Mouse (Mus musculus): ENCODE measurements at regions not wholly inside any gene's neighbourhood (a gene's known extent, or its start where the extent isn't known, plus 50 kb on each side); places are given as distances from the start of the nearest gene placed in this dataset.

DNA sequence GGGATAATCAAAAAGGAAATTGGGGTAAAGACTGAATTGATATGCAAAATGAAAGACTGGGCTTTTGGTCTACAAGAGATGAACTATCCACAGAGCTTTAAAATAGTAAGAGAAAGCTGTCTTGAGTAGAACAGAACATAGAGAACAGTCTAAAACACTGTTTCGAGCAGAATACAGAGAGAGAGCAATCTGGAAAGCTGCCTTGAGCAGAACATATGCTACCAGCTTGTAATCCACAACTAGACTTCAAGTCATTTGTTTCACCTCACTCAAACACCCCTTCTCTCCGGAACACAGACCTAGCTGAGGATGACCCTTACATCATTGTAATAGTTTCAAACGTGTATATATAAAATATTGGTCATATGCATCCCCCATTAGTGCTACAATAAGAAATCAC lies 538.7 kb downstream of the Galc start:
- H3K4me1 ChIP-seq (ENCODE audit: control insufficient read depth in 2 of 2, insufficient read depth in 2 of 2, low read length in 2 of 2, poor library complexity in 1 of 2): no peaks in the 10 kb centered on the region
- no peak overlapping the region for H3K9ac ChIP-seq (ENCODE audit: insufficient read depth, low read depth, low read length, poor library complexity, severe bottlenecking)
- no peak overlapping the region for H3K27ac ChIP-seq (ENCODE audit: insufficient read depth, low read depth, low read length, poor library complexity, severe bottlenecking)
- no peaks in the 10 kb centered on the region for H3K9me3 ChIP-seq (ENCODE audit: control insufficient read depth, insufficient read depth, low read depth, low read length)
- in situ Hi-C loops (cut with MboI; ENCODE audit: low sequenced_read_pairs in 2 of 2, unreplicated experiment in 2 of 2): no loop called here
- H3K4me3 ChIP-seq (ENCODE audit: insufficient read depth in 1 of 2, low read depth in 1 of 2, low read length in 2 of 2, poor library complexity in 1 of 2, severe bottlenecking in 1 of 2): no peak overlapping the region
- DNase-seq (ENCODE audit: low read depth, low spot score): no peak
- TF ChIP-seq MAFK (IDR thresholded peaks at IDR 0.05; ENCODE audit: insufficient read depth, low read depth, low read length) (no peak), CHD2 (IDR thresholded peaks at IDR 0.05; ENCODE audit: low read depth, low read length) (no peak), ZNF384 (IDR thresholded peaks at IDR 0.05; ENCODE audit: low read depth, low read length) (no peak), HCFC1 (IDR thresholded peaks at IDR 0.05; ENCODE audit: borderline replicate concordance, insufficient read depth, low read length) (no peak), ZC3H11A (IDR thresholded peaks at IDR 0.05; ENCODE audit: borderline replicate concordance, low read depth, low read length) (no peak)
- H3K36me3 ChIP-seq (ENCODE audit: control insufficient read depth, insufficient read depth, low read length, poor library complexity, severe bottlenecking): no peaks in the 10 kb centered on the region

DNA sequence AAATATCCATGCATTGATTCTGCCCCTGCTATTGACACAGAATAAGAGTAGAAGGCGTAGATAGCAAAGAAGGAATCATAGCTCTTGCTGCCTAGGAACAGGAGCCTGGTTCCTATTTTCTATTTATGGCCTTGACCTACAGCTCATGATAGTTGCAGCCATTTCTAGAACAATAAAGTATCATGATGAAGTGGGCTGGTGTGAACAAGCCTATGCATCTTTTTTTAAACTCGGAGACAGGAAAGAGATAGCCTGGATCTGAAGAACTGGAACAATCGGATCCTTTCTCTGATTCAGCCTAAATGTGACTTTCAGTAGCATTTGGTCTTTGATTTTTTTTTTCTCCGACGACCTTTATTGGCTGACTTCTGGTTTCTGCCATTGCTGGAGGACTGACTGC lies 541.4 kb downstream of the Galc start:
- in situ Hi-C loops (cut with MboI; ENCODE audit: low sequenced_read_pairs in 2 of 2, unreplicated experiment in 2 of 2): no loop called here
- Histone ChIP-seq H3K4me1 (ENCODE audit: control insufficient read depth in 2 of 2, insufficient read depth in 2 of 2, low read length in 2 of 2, poor library complexity in 1 of 2) (no peaks in the 10 kb centered on the region), H3K9ac (ENCODE audit: insufficient read depth, low read depth, low read length, poor library complexity, severe bottlenecking) (no peak overlapping the region), H3K9me3 (ENCODE audit: control insufficient read depth, insufficient read depth, low read depth, low read length) (no peaks in the 10 kb centered on the region), H3K36me3 (ENCODE audit: control insufficient read depth, insufficient read depth, low read length, poor library complexity, severe bottlenecking) (no peaks in the 10 kb centered on the region), H3K4me3 (ENCODE audit: insufficient read depth in 1 of 2, low read depth in 1 of 2, low read length in 2 of 2, poor library complexity in 1 of 2, severe bottlenecking in 1 of 2) (no peak overlapping the region), H3K27ac (ENCODE audit: insufficient read depth, low read depth, low read length, poor library complexity, severe bottlenecking) (no peak overlapping the region)
- no peak for DNase-seq (ENCODE audit: low read depth, low spot score)
- TF ChIP-seq ZNF384 (IDR thresholded peaks at IDR 0.05; ENCODE audit: low read depth, low read length) (no peak), CHD2 (IDR thresholded peaks at IDR 0.05; ENCODE audit: low read depth, low read length) (no peak), ZC3H11A (IDR thresholded peaks at IDR 0.05; ENCODE audit: borderline replicate concordance, low read depth, low read length) (no peak), HCFC1 (IDR thresholded peaks at IDR 0.05; ENCODE audit: borderline replicate concordance, insufficient read depth, low read length) (no peak), MAFK (IDR thresholded peaks at IDR 0.05; ENCODE audit: insufficient read depth, low read depth, low read length) (no peak)
